Mouse (Mus musculus) thymus, adult 2 months (tissue): ENCODE data around the gene Ttc6.

Experiments used
- CTCF ChIP-seq: fragments of 200-500 bp; IDR thresholded peaks from 2 replicates; pipeline ENCODE4 v1.5.1; 2012; ENCODE audit warnings: mild to moderate bottlenecking, control low read depth, low read length, moderate library complexity, borderline replicate concordance; ENCODE audit not compliant: control insufficient read depth, poor library complexity, insufficient read depth; ENCODE audit errors: extremely low read depth
- POLR2A ChIP-seq: fragments of 200-500 bp; IDR thresholded peaks from 2 replicates; pipeline ENCODE4 v1.6.1; 2012; ENCODE audit warnings: mild to moderate bottlenecking, low read length, control low read depth, moderate library complexity; ENCODE audit not compliant: control insufficient read depth, poor library complexity, insufficient read depth; ENCODE audit errors: extremely low read depth

GRCm38 (mm10) chr12:57781926-57782325, 218.0 kb downstream of the Ttc6 start:
- TF ChIP-seq CTCF = no peak
- TF ChIP-seq POLR2A = no peak
